Mouse (Mus musculus): ENCODE measurements around the gene Carmil3.

GRCm38 (mm10) chr14:55469041-55469440 lies 21.4 kb upstream of the Carmil3 start:
- TF ChIP-seq CTCF (IDR thresholded peaks at IDR 0.05 in 2 of 3, conservative IDR thresholded peaks at IDR 0.05 in 1 of 3; ENCODE audit: control insufficient read depth in 1 of 3, insufficient read depth in 1 of 3, low read depth in 2 of 3, low read length in 3 of 3, poor library complexity in 1 of 3, severe bottlenecking in 1 of 3) (no peak), ZMIZ1 (IDR thresholded peaks at IDR 0.05; ENCODE audit: low read depth, low read length) (no peak), POLR2A (IDR thresholded peaks at IDR 0.05; ENCODE audit: control insufficient read depth in 1 of 2, insufficient read depth in 1 of 2, low read depth in 1 of 2, low read length in 2 of 2, poor library complexity in 1 of 2) (no peak), EP300 (IDR thresholded peaks at IDR 0.05; ENCODE audit: low read depth in 1 of 2, low read length in 2 of 2) (no peak), JUND (IDR thresholded peaks at IDR 0.05; ENCODE audit: low read depth, low read length) (no peak), UBTF (IDR thresholded peaks at IDR 0.05; ENCODE audit: borderline replicate concordance, insufficient read depth, low read depth, low read length) (no peak), SMC3 (IDR thresholded peaks at IDR 0.05; ENCODE audit: low read depth, low read length) (no peak), POLR2AphosphoS5 (IDR thresholded peaks at IDR 0.05; ENCODE audit: borderline replicate concordance, low read depth, low read length) (no peak), CHD1 (IDR thresholded peaks at IDR 0.05; ENCODE audit: low read depth, low read length) (no peak), GATA1 (IDR thresholded peaks at IDR 0.05; ENCODE audit: low read depth, low read length) (no peak), NELFE (IDR thresholded peaks at IDR 0.05; ENCODE audit: low read depth, low read length) (no peak)
